Mouse (Mus musculus) embryonic facial prominence, embryonic 13.5 days (tissue): ENCODE measurements around the gene Gm15737. TPM values are rescaled to one million over a fixed set of nuclear protein-coding genes. Genes with fewer than 3 reads are reported as not detected.

ENCODE experiments used
- ATAC-seq: fragments of 200-750 bp; cut with Nextera tagmentation; 2 replicates; pipeline ENCODE4 v1.8.0; 2017; ENCODE audit warnings: low read depth; ENCODE audit not compliant: insufficient number of reproducible peaks, insufficient read depth, low FRiP score, low TSS enrichment
- H3K27ac ChIP-seq: fragments of 300-500 bp; sonication (generic); 2 replicates; pipeline ENCODE4 v1.5.1; 2015; ENCODE audit warnings: moderate library complexity, mild to moderate bottlenecking, inconsistent platforms
- H3K27me3 ChIP-seq: fragments of 300-500 bp; sonication (generic); 2 replicates; pipeline ENCODE4 v1.6.1; 2015; ENCODE audit warnings: mild to moderate bottlenecking, inconsistent platforms
- H3K36me3 ChIP-seq: fragments of 300-500 bp; sonication (generic); 2 replicates; pipeline ENCODE4 v1.6.1; 2015; ENCODE audit warnings: mild to moderate bottlenecking, inconsistent platforms
- H3K4me1 ChIP-seq: fragments of 300-500 bp; sonication (generic); 2 replicates; pipeline ENCODE4 v1.6.1; 2015; ENCODE audit warnings: inconsistent platforms
- H3K4me2 ChIP-seq: fragments of 300-500 bp; sonication (generic); 2 replicates; pipeline ENCODE4 v1.6.1; 2015; ENCODE audit warnings: moderate library complexity, mild to moderate bottlenecking, inconsistent platforms
- H3K4me3 ChIP-seq: fragments of 300-500 bp; sonication (generic); 2 replicates; pipeline ENCODE4 v1.5.1; 2015; ENCODE audit warnings: mild to moderate bottlenecking, inconsistent platforms
- H3K9ac ChIP-seq: fragments of 300-500 bp; sonication (generic); 2 replicates; pipeline ENCODE4 v1.6.1; 2015; ENCODE audit warnings: mild to moderate bottlenecking, inconsistent platforms
- H3K9me3 ChIP-seq: fragments of 300-500 bp; sonication (generic); 2 replicates; pipeline ENCODE4 v1.6.1; 2016; ENCODE audit warnings: inconsistent platforms
- WGBS: fragments of 180-500 bp; shearing (Covaris S2); methylation state at CpG from one replicate; pipeline ENCODE4 v1.1.7; 2015; ENCODE audit warnings: mixed read lengths; 5-methylcytosine and 5-hydroxymethylcytosine counted together
- polyA plus RNA-seq: library from polyadenylated mRNA; unstranded; fragments of >200 nt; fragmentation: Nextera tagmentation; extraction: Ambion mirVana; gene quantifications from 2 replicates; pipeline ENCODE4 v1.2.1, GENCODE M21; 2015

Gm15737 gene
- not detected in 2 replicates for polyA plus RNA-seq

GRCm38 (mm10) chr6:92869089-92869581 is at the start of gene Gm15737:
Gm15737 (plus strand) TSS chr6:92869357.
- WGBS: 22% methylated on average over 4 of the region's 4 CpGs
- Histone ChIP-seq H3K4me1 (peaks cover 15% of the 10 kb centered on the region), H3K4me2 (peak within 1 kb of the TSS; percentile 35), H3K36me3 (peaks cover 21% of the 10 kb centered on the region), H3K9ac (no peak within 1 kb of the TSS), H3K9me3 (no peaks in the 10 kb centered on the region), H3K27ac (no peak within 1 kb of the TSS), H3K4me3 (no peak within 1 kb of the TSS), H3K27me3 (no peaks in the 10 kb centered on the region)
- ATAC-seq: no peak

GRCm38 (mm10) chr6:92821606-92822005 is 47.6 kb upstream of the Gm15737 start:
- no peaks in the 10 kb centered on the region for H3K27me3 ChIP-seq
- H3K4me3 ChIP-seq: no peak overlapping the region
- ATAC-seq: no peak
- H3K27ac ChIP-seq: no peak overlapping the region
- no peak overlapping the region for H3K4me2 ChIP-seq
- 52% methylated on average over 5 of the region's 5 CpGs for WGBS
- peaks cover 2% of the 10 kb centered on the region; the same call in 1 of the 2 replicates for H3K4me1 ChIP-seq
- H3K9ac ChIP-seq: no peak overlapping the region
- no peaks in the 10 kb centered on the region for H3K36me3 ChIP-seq
- H3K9me3 ChIP-seq: no peaks in the 10 kb centered on the region

GRCm38 (mm10) chr6:92822006-92822405 is 47.2 kb upstream of the Gm15737 start:
- H3K27ac ChIP-seq: no peak overlapping the region
- H3K9me3 ChIP-seq: no peaks in the 10 kb centered on the region
- no peaks in the 10 kb centered on the region for H3K4me1 ChIP-seq
- H3K4me2 ChIP-seq: no peak overlapping the region
- no peak overlapping the region for H3K4me3 ChIP-seq
- H3K9ac ChIP-seq: no peak overlapping the region
- no peaks in the 10 kb centered on the region for H3K27me3 ChIP-seq
- WGBS: 65% methylated on average over 6 of the region's 6 CpGs
- H3K36me3 ChIP-seq: no peaks in the 10 kb centered on the region
- ATAC-seq: no peak

GRCm38 (mm10) chr6:92823991-92824390 is 45.2 kb upstream of the Gm15737 start:
- no peak overlapping the region for H3K4me3 ChIP-seq
- no peaks in the 10 kb centered on the region for H3K36me3 ChIP-seq
- peaks cover 4% of the 10 kb centered on the region; the same call in 1 of the 2 replicates for H3K4me1 ChIP-seq
- H3K27ac ChIP-seq: no peak overlapping the region
- no peaks in the 10 kb centered on the region for H3K9me3 ChIP-seq
- no peak overlapping the region for H3K4me2 ChIP-seq
- H3K9ac ChIP-seq: no peak overlapping the region
- ATAC-seq: no peak
- H3K27me3 ChIP-seq: no peaks in the 10 kb centered on the region
- WGBS: 31% methylated on average over 7 of the region's 7 CpGs

- no peaks in the 10 kb centered on the region for H3K9me3 ChIP-seq
- H3K4me2 ChIP-seq: no peak overlapping the region
- no peak overlapping the region for H3K27ac ChIP-seq
- H3K27me3 ChIP-seq: no peaks in the 10 kb centered on the region
- no peak overlapping the region for H3K4me3 ChIP-seq
- 85% methylated on average over 5 of the region's 5 CpGs for WGBS
- ATAC-seq: no peak
- H3K36me3 ChIP-seq: no peaks in the 10 kb centered on the region
- H3K9ac ChIP-seq: no peak overlapping the region
- H3K4me1 ChIP-seq: peaks cover 4% of the 10 kb centered on the region; the same call in 1 of the 2 replicates
These were observed 42.6 kb upstream of the Gm15737 start for GRCm38 (mm10) chr6:92826561-92826960.

- H3K9ac ChIP-seq: no peak overlapping the region
- H3K4me2 ChIP-seq: no peak overlapping the region
- H3K27ac ChIP-seq: no peak overlapping the region
- no peak for ATAC-seq
- no peaks in the 10 kb centered on the region for H3K9me3 ChIP-seq
- H3K4me1 ChIP-seq: peaks cover 4% of the 10 kb centered on the region; the same call in 1 of the 2 replicates
- no peaks in the 10 kb centered on the region for H3K36me3 ChIP-seq
- WGBS: 35% methylated on average over 5 of the region's 5 CpGs
- H3K27me3 ChIP-seq: no peaks in the 10 kb centered on the region
- H3K4me3 ChIP-seq: no peak overlapping the region
These were observed 41.8 kb upstream of the Gm15737 start for GRCm38 (mm10) chr6:92827360-92827759.

GRCm38 (mm10) chr6:92829148-92829547 is 40.0 kb upstream of the Gm15737 start:
- Histone ChIP-seq H3K4me3 (no peak overlapping the region), H3K4me1 (peaks cover 4% of the 10 kb centered on the region; the same call in 1 of the 2 replicates), H3K36me3 (no peaks in the 10 kb centered on the region), H3K4me2 (no peak overlapping the region), H3K27ac (no peak overlapping the region), H3K9ac (no peak overlapping the region), H3K27me3 (no peaks in the 10 kb centered on the region), H3K9me3 (no peaks in the 10 kb centered on the region)
- WGBS: 85% methylated on average over 2 of the region's 2 CpGs
- no peak for ATAC-seq

GRCm38 (mm10) chr6:92831106-92831505 is 38.1 kb upstream of the Gm15737 start:
- H3K27me3 ChIP-seq: no peaks in the 10 kb centered on the region
- H3K27ac ChIP-seq: no peak overlapping the region
- H3K36me3 ChIP-seq: no peaks in the 10 kb centered on the region
- H3K4me3 ChIP-seq: no peak overlapping the region
- no peak overlapping the region for H3K4me2 ChIP-seq
- H3K9me3 ChIP-seq: no peaks in the 10 kb centered on the region
- peaks cover 4% of the 10 kb centered on the region; the same call in 1 of the 2 replicates for H3K4me1 ChIP-seq
- H3K9ac ChIP-seq: no peak overlapping the region
- WGBS: 79% methylated on average over 2 of the region's 2 CpGs
- no peak for ATAC-seq

- Histone ChIP-seq H3K27me3 (no peaks in the 10 kb centered on the region), H3K9me3 (no peaks in the 10 kb centered on the region), H3K4me1 (no peaks in the 10 kb centered on the region), H3K27ac (no peak overlapping the region), H3K36me3 (no peaks in the 10 kb centered on the region), H3K4me3 (no peak overlapping the region), H3K9ac (no peak overlapping the region), H3K4me2 (no peak overlapping the region)
- no peak for ATAC-seq
- 18% methylated on average over 2 of the region's 2 CpGs for WGBS
These were observed 27.2 kb upstream of the Gm15737 start for GRCm38 (mm10) chr6:92842000-92842399.

GRCm38 (mm10) chr6:92843474-92843873 is 25.7 kb upstream of the Gm15737 start:
- H3K4me1 ChIP-seq: no peaks in the 10 kb centered on the region
- H3K4me2 ChIP-seq: no peak overlapping the region
- 0 out of 2 replicates have a peak, but pooled peaks cover 6% of the 10 kb centered on the region for H3K36me3 ChIP-seq
- no peak overlapping the region for H3K9ac ChIP-seq
- ATAC-seq: no peak
- no peaks in the 10 kb centered on the region for H3K27me3 ChIP-seq
- WGBS: 80% methylated on average over 2 of the region's 2 CpGs
- no peak overlapping the region for H3K4me3 ChIP-seq
- no peaks in the 10 kb centered on the region for H3K9me3 ChIP-seq
- H3K27ac ChIP-seq: no peak overlapping the region

GRCm38 (mm10) chr6:92845898-92846297 is 23.3 kb upstream of the Gm15737 start:
- Histone ChIP-seq H3K4me3 (no peak overlapping the region), H3K9me3 (no peaks in the 10 kb centered on the region), H3K36me3 (peaks cover 14% of the 10 kb centered on the region; the same call in 1 of the 2 replicates), H3K4me2 (no peak overlapping the region), H3K9ac (no peak overlapping the region), H3K27me3 (no peaks in the 10 kb centered on the region), H3K4me1 (0 out of 2 replicates have a peak, but pooled peaks cover 5% of the 10 kb centered on the region), H3K27ac (no peak overlapping the region)
- ATAC-seq: no peak
- 92% methylated on average over 8 of the region's 8 CpGs for WGBS

GRCm38 (mm10) chr6:92846614-92847013 is 22.5 kb upstream of the Gm15737 start:
- no peak for ATAC-seq
- 68% methylated on average over 4 of the region's 4 CpGs for WGBS
- 0 out of 2 replicates have a peak, but pooled peaks cover 5% of the 10 kb centered on the region for H3K4me1 ChIP-seq
- peaks cover 14% of the 10 kb centered on the region; the same call in 1 of the 2 replicates for H3K36me3 ChIP-seq
- no peaks in the 10 kb centered on the region for H3K9me3 ChIP-seq
- H3K9ac ChIP-seq: no peak overlapping the region
- H3K27me3 ChIP-seq: no peaks in the 10 kb centered on the region
- no peak overlapping the region for H3K4me2 ChIP-seq
- H3K27ac ChIP-seq: no peak overlapping the region
- no peak overlapping the region for H3K4me3 ChIP-seq
